Mouse (Mus musculus): ENCODE results near the gene Hoxb8.

Hoxb8 gene

GRCm38 (mm10) chr11:96333241-96334001, 51.7 kb downstream of the Hoxb8 start:
- H3K36me3 ChIP-seq (ENCODE audit: control insufficient read depth, insufficient read depth, low read length, poor library complexity, severe bottlenecking) = no peaks in the 10 kb centered on the region
- no peaks in the 10 kb centered on the region for H3K27me3 ChIP-seq (ENCODE audit: control insufficient read depth, insufficient read depth, low read length, poor library complexity, severe bottlenecking)
- no peak for DNase-seq (ENCODE audit: low read depth, low spot score)

GRCm38 (mm10) chr11:96334002-96334364, 52.3 kb downstream of the Hoxb8 start:
- no peak for DNase-seq (ENCODE audit: low read depth, low spot score)
- no peaks in the 10 kb centered on the region for H3K27me3 ChIP-seq (ENCODE audit: control insufficient read depth, insufficient read depth, low read length, poor library complexity, severe bottlenecking)
- no peaks in the 10 kb centered on the region for H3K36me3 ChIP-seq (ENCODE audit: control insufficient read depth, insufficient read depth, low read length, poor library complexity, severe bottlenecking)

All from splenic B cell, adult 2 months (primary cell).